Mouse (Mus musculus) bone marrow, adult 2 months (tissue): Measurements from ENCODE around the gene Slc41a3. TPM values are rescaled to one million over a fixed set of nuclear protein-coding genes. Genes with fewer than 3 reads are reported as not detected.

Experiments
- H3K27ac ChIP-seq: fragments of 200-500 bp; 2 replicates; pipeline ENCODE4 v1.5.1; 2012; ENCODE audit warnings: low read depth, mild to moderate bottlenecking, control low read depth, inconsistent platforms, low read length; ENCODE audit not compliant: control insufficient read depth, poor library complexity, insufficient read depth
- H3K4me1 ChIP-seq: fragments of 200-500 bp; 2 replicates; pipeline ENCODE4 v1.6.1; 2011; ENCODE audit warnings: low read length; ENCODE audit not compliant: control insufficient read depth, insufficient read depth
- H3K4me3 ChIP-seq: fragments of 200-500 bp; replicated peaks from 2 replicates; pipeline ENCODE3; 2011; ENCODE audit warnings: mild to moderate bottlenecking, low read depth, low read length, control low read depth; ENCODE audit not compliant: control insufficient read depth
- CTCF ChIP-seq: fragments of 200-500 bp; IDR thresholded peaks from 2 replicates; pipeline ENCODE4 v1.5.1; 2011; ENCODE audit warnings: low read length, control low read depth; ENCODE audit not compliant: control insufficient read depth, insufficient read depth
- POLR2A ChIP-seq: fragments of 200-500 bp; IDR thresholded peaks from 2 replicates; pipeline ENCODE4 v1.6.1; 2011; ENCODE audit warnings: low read depth, mild to moderate bottlenecking, control low read depth, low read length, borderline replicate concordance; ENCODE audit not compliant: control insufficient read depth
- WGBS: fragments of 180-500 bp; shearing (Covaris S2); methylation state at CpG from one replicate; pipeline ENCODE4 v1.1.7; 2018; 5-methylcytosine and 5-hydroxymethylcytosine counted together
- polyA plus RNA-seq: library from polyadenylated mRNA; stranded (reverse); fragments of >200 nt; gene quantifications from 2 replicates; pipeline ENCODE4 v1.2.4, GENCODE M21; 2011; ENCODE audit warnings: low replicate concordance; ENCODE audit not compliant: missing spikeins, insufficient read depth, insufficient read length

The Slc41a3 gene
- polyA plus RNA-seq, 1 experiment: 4.8 TPM

- H3K4me3 ChIP-seq: no peak overlapping the region
- WGBS: 75% methylated on average over 6 of the region's 6 CpGs
Measured at GRCm38 (mm10) chr6:90688003-90688402, 83.5 kb downstream of the Slc41a3 start.

GRCm38 (mm10) chr6:90688742-90689141 is 84.2 kb downstream of the Slc41a3 start:
- no peak overlapping the region for H3K4me3 ChIP-seq
- 23% methylated on average over 3 of the region's 3 CpGs for WGBS
- H3K27ac ChIP-seq: no peak overlapping the region
- no peak for TF ChIP-seq CTCF
- no peak for TF ChIP-seq POLR2A
- H3K4me1 ChIP-seq: peaks cover 2% of the 10 kb centered on the region; the same call in 1 of the 2 replicates

More at GRCm38 (mm10) chr6:90688003-90688402, 83.5 kb downstream of the Slc41a3 start:
- Histone ChIP-seq H3K4me1 (peaks cover 2% of the 10 kb centered on the region; the same call in 1 of the 2 replicates), H3K27ac (no peak overlapping the region)
- TF ChIP-seq CTCF (no peak), POLR2A (no peak)

GRCm38 (mm10) chr6:90689500-90689899 is 85.0 kb downstream of the Slc41a3 start:
- TF ChIP-seq CTCF (no peak), POLR2A (no peak)
- 90% methylated on average over 10 of the region's 10 CpGs for WGBS
- Histone ChIP-seq H3K27ac (no peak overlapping the region), H3K4me3 (no peak overlapping the region), H3K4me1 (peaks cover 2% of the 10 kb centered on the region; the same call in 1 of the 2 replicates)

GRCm38 (mm10) chr6:90691935-90692334 is 87.4 kb downstream of the Slc41a3 start:
- H3K27ac ChIP-seq: no peak overlapping the region
- 88% methylated on average over 2 of the region's 2 CpGs for WGBS
- H3K4me1 ChIP-seq: peaks cover 2% of the 10 kb centered on the region; the same call in 1 of the 2 replicates
- TF ChIP-seq POLR2A (no peak), CTCF (no peak)
- no peak overlapping the region for H3K4me3 ChIP-seq

GRCm38 (mm10) chr6:90692404-90692803 is 87.9 kb downstream of the Slc41a3 start:
- TF ChIP-seq POLR2A (no peak), CTCF (no peak)
- 84% methylated on average over 2 of the region's 2 CpGs for WGBS
- Histone ChIP-seq H3K27ac (no peak overlapping the region), H3K4me1 (peaks cover 2% of the 10 kb centered on the region; the same call in 1 of the 2 replicates), H3K4me3 (no peak overlapping the region)

GRCm38 (mm10) chr6:90695754-90696153 is 91.2 kb downstream of the Slc41a3 start:
- Histone ChIP-seq H3K27ac (no peak overlapping the region), H3K4me1 (no peaks in the 10 kb centered on the region), H3K4me3 (no peak overlapping the region)
- TF ChIP-seq POLR2A (no peak), CTCF (no peak)
- WGBS: 83% methylated on average over 1 of the region's 1 CpGs

Other genes starting within 250 kb of the Slc41a3 start
- gene Zxdc, start 235.2 kb upstream of the Slc41a3 start, polyA plus RNA-seq: 3.9 and 5.1 TPM in 2 replicates
- gene Cfap100, start 175.9 kb upstream of the Slc41a3 start, polyA plus RNA-seq: 0.72 TPM in 1 of 2 replicates, not detected in the other
- 2.5 TPM in 1 of 2 replicates, not detected in the other for gene Klf15, start 142.1 kb upstream of the Slc41a3 start, polyA plus RNA-seq
- 2.3 and 4.5 TPM in 2 replicates for gene Aldh1l1, start 118.3 kb upstream of the Slc41a3 start, polyA plus RNA-seq